Mouse (Mus musculus): ENCODE results near the gene Mrpl49.

- TF ChIP-seq EP300 (IDR thresholded peaks at IDR 0.05; ENCODE audit: low read depth) (no peak), CTCF (IDR thresholded peaks at IDR 0.05; ENCODE audit: low read depth) (no peak)
These were observed 28.6 kb downstream of the Mrpl49 start for GRCm38 (mm10) chr19:6028991-6029390.

Measured in liver, postnatal 0 days (tissue).